Mouse (Mus musculus): ENCODE measurements at regions not wholly inside any gene's neighbourhood (a gene's known extent, or its start where the extent isn't known, plus 50 kb on each side); places are given as distances from the start of the nearest gene placed in this dataset.

DNA sequence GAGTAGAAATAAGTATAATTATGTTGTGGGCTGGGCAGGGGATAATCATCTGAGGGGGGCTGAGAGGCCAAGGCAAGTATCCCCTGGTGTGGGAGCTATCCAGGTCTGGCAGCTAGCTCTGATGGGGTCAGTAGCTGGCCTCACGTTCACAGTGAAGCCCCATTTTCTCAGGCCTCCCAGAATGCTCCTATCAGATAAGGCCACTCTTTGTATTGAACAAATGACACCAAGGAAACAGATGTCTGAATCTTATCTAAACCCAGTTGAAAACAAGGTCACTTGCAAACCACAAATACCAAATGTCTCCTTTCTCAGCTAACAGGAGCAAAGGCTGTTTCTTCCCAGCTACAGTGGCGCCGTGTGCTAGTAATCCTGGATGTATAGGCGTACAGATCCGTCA is 137.6 kb upstream of the Sp4 start:
- no peak for ATAC-seq
- Histone ChIP-seq H3K4me1 (ENCODE audit: insufficient read depth, low read length) (no peaks in the 10 kb centered on the region), H3K27me3 (ENCODE audit: insufficient read depth, low read length) (no peaks in the 10 kb centered on the region), H3K9ac (replicated peaks; ENCODE audit: low read length) (no peak overlapping the region), H3K36me3 (ENCODE audit: insufficient read depth, low read length) (no peaks in the 10 kb centered on the region), H3K4me3 (ENCODE audit: low read length) (no peak overlapping the region), H3K9me3 (ENCODE audit: low read length) (no peaks in the 10 kb centered on the region), H3K27ac (no peak overlapping the region), H3K4me2 (ENCODE audit: low read depth, low read length) (no peak overlapping the region)
- 88% methylated on average over 5 of the region's 5 CpGs for WGBS
- no peak for DNase-seq (ENCODE audit: low spot score)
- TF ChIP-seq CTCF (IDR thresholded peaks at IDR 0.05; ENCODE audit: low read depth): no peak

DNA sequence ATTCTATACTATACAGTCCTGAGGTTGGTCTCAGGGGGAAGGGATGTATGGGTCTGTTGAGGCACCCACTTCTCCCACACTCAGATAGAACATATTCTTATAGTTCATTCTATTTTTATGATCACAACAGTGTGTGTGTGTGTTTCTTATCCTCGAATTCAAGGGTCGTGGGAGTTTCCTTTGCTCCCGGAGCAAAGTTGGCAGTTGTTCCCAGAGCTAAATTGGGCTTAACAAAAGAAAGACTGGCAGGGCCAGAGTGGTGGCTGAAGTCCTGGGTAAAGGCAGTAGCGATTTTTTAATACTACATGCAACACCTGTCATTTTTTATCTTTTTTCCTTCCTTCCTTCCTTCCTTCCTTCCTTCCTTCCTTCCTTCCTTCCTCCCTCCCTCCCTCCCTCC is 131.5 kb upstream of the Sp4 start:
- no peak for DNase-seq (ENCODE audit: low spot score)
- H3K36me3 ChIP-seq (ENCODE audit: insufficient read depth, low read length): no peaks in the 10 kb centered on the region
- WGBS: 35% methylated on average over 4 of the region's 4 CpGs
- H3K27ac ChIP-seq: no peak overlapping the region
- H3K4me1 ChIP-seq (ENCODE audit: insufficient read depth, low read length): no peaks in the 10 kb centered on the region
- H3K9ac ChIP-seq (replicated peaks; ENCODE audit: low read length): no peak overlapping the region
- H3K27me3 ChIP-seq (ENCODE audit: insufficient read depth, low read length): no peaks in the 10 kb centered on the region
- H3K4me3 ChIP-seq (ENCODE audit: low read length): no peak overlapping the region
- no peak for ATAC-seq
- no peak for TF ChIP-seq CTCF (IDR thresholded peaks at IDR 0.05; ENCODE audit: low read depth)
- no peaks in the 10 kb centered on the region for H3K9me3 ChIP-seq (ENCODE audit: low read length)
- no peak overlapping the region for H3K4me2 ChIP-seq (ENCODE audit: low read depth, low read length)

GRCm38 (mm10) chr12:118428384-118428783 is 127.1 kb upstream of the Sp4 start:
- H3K27ac ChIP-seq: no peak overlapping the region
- H3K36me3 ChIP-seq (ENCODE audit: insufficient read depth, low read length): no peaks in the 10 kb centered on the region
- no peaks in the 10 kb centered on the region for H3K27me3 ChIP-seq (ENCODE audit: insufficient read depth, low read length)
- DNase-seq (ENCODE audit: low spot score) (no peak), ATAC-seq (no peak)
- 83% methylated on average over 5 of the region's 5 CpGs for WGBS
- no peak for TF ChIP-seq CTCF (IDR thresholded peaks at IDR 0.05; ENCODE audit: low read depth)
- H3K4me2 ChIP-seq (ENCODE audit: low read depth, low read length): no peak overlapping the region
- no peaks in the 10 kb centered on the region for H3K9me3 ChIP-seq (ENCODE audit: low read length)
- H3K4me1 ChIP-seq (ENCODE audit: insufficient read depth, low read length): no peaks in the 10 kb centered on the region
- no peak overlapping the region for H3K4me3 ChIP-seq (ENCODE audit: low read length)
- no peak overlapping the region for H3K9ac ChIP-seq (replicated peaks; ENCODE audit: low read length)

DNA sequence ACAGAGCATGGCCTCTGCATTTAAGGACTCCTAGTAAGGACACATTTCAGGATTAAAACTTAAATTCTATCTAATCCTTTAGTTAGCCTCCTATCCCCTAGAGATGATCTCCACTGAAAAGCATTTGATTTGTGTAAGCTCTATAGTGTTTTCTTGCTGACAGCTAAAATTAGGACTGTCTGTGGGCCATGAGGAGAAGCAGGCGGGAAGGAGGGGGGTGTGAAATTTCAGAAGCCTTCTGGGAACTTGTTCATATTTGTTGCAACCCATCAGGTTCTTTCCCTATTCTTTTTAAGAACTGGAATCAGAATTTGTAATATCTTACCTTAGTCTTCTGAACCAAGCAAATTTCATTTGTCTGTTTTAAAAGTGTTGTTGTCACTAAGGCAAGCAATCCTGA is 114.7 kb upstream of the Sp4 start:
- Histone ChIP-seq H3K27ac (no peak overlapping the region), H3K9ac (replicated peaks; ENCODE audit: low read length) (no peak overlapping the region), H3K4me1 (ENCODE audit: insufficient read depth, low read length) (no peaks in the 10 kb centered on the region), H3K27me3 (ENCODE audit: insufficient read depth, low read length) (no peaks in the 10 kb centered on the region), H3K4me2 (ENCODE audit: low read depth, low read length) (no peak overlapping the region), H3K9me3 (ENCODE audit: low read length) (0 out of 2 replicates have a peak, but pooled peaks cover 4% of the 10 kb centered on the region), H3K4me3 (ENCODE audit: low read length) (no peak overlapping the region), H3K36me3 (ENCODE audit: insufficient read depth, low read length) (no peaks in the 10 kb centered on the region)
- no peak for DNase-seq (ENCODE audit: low spot score)
- ATAC-seq: no peak
- WGBS: 93% methylated on average over 1 of the region's 1 CpGs
- no peak for TF ChIP-seq CTCF (IDR thresholded peaks at IDR 0.05; ENCODE audit: low read depth)

DNA sequence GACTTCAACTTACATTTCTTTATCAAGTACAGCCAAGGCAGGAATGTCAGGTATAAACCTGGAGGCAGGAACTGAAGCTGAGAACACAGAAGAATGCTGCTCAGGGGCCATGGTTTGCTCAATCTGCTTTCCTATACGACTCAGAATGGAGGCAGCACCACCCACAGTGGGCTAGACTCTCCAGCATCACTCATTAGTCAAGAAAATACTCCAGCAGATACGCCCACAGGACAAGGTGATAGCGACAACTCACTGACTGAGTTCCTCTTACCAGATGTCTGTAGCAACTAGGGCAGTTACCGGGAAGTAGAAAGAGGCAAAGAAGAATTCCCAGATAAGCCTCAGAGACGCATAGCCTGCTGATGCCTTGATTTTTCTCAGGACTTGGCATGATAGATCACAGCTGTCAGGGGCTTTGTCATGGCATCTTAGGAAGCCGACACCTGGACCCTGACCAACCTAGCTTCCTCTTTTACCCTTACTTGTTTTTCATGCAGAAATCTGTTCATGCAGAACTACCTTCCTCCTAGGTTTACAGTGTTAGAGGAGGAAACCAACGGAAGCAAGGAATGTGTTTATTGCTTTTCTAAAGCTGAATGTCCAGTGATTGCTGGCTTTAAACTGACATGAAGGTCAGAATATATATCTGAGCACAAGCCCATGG is 110.7 kb upstream of the Sp4 start:
- Histone ChIP-seq H3K27me3 (ENCODE audit: insufficient read depth, low read length) (no peaks in the 10 kb centered on the region), H3K27ac (no peak overlapping the region), H3K9ac (replicated peaks; ENCODE audit: low read length) (no peak overlapping the region), H3K9me3 (ENCODE audit: low read length) (no peaks in the 10 kb centered on the region), H3K36me3 (ENCODE audit: insufficient read depth, low read length) (no peaks in the 10 kb centered on the region), H3K4me3 (ENCODE audit: low read length) (no peak overlapping the region), H3K4me1 (ENCODE audit: insufficient read depth, low read length) (no peaks in the 10 kb centered on the region), H3K4me2 (ENCODE audit: low read depth, low read length) (no peak overlapping the region)
- ATAC-seq (no peak), DNase-seq (ENCODE audit: low spot score) (no peak)
- TF ChIP-seq CTCF (IDR thresholded peaks at IDR 0.05; ENCODE audit: low read depth): no peak
- WGBS: 63% methylated on average over 7 of the region's 7 CpGs

DNA sequence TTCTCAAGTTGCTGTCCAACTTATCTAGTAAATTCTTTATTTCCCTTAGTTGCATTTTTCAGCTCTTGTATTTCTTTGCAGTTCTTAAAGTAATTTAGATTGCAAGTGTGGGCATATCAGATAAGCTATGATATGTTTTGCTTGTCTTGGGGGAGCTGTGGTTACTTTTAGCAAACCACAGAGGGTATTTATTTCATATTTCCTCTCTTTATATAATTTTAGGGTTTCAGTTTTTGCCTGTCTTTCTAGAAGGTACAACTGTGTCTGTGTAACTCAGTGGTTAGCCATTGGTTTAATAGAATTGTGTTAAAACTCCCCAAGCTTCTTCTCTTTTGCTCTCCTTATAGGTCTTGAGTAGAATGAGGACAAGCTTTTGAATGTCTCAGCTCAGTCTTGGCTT is 109.7 kb upstream of the Sp4 start:
- DNase-seq (ENCODE audit: low spot score) (no peak), ATAC-seq (no peak)
- Histone ChIP-seq H3K27ac (no peak overlapping the region), H3K4me3 (ENCODE audit: low read length) (no peak overlapping the region), H3K36me3 (ENCODE audit: insufficient read depth, low read length) (no peaks in the 10 kb centered on the region), H3K9ac (replicated peaks; ENCODE audit: low read length) (no peak overlapping the region), H3K4me2 (ENCODE audit: low read depth, low read length) (no peak overlapping the region), H3K27me3 (ENCODE audit: insufficient read depth, low read length) (no peaks in the 10 kb centered on the region), H3K4me1 (ENCODE audit: insufficient read depth, low read length) (no peaks in the 10 kb centered on the region), H3K9me3 (ENCODE audit: low read length) (no peaks in the 10 kb centered on the region)
- TF ChIP-seq CTCF (IDR thresholded peaks at IDR 0.05; ENCODE audit: low read depth): no peak

DNA sequence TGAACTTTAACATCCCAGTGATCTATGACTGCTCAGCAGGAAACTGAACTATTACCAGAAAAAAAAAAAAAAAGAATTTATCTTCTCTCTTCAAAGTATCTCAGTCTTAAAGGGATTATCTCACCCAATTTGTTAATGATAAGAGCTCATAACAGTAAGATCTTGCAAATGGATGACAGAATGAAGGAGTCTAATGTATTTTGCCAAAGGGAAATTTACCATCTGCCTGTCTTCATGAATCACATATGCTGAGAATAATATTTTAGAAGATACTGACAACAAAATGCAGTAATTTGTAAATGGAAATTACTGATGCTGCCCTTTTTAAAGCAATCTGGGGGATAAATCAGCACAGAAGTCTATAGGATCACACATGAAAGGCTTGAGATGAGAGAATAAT is 103.9 kb upstream of the Sp4 start:
- no peak for DNase-seq (ENCODE audit: low spot score)
- no peaks in the 10 kb centered on the region for H3K9me3 ChIP-seq (ENCODE audit: low read length)
- no peak overlapping the region for H3K9ac ChIP-seq (replicated peaks; ENCODE audit: low read length)
- H3K4me3 ChIP-seq (ENCODE audit: low read length): no peak overlapping the region
- TF ChIP-seq CTCF (IDR thresholded peaks at IDR 0.05; ENCODE audit: low read depth): no peak
- H3K27me3 ChIP-seq (ENCODE audit: insufficient read depth, low read length): no peaks in the 10 kb centered on the region
- no peak overlapping the region for H3K27ac ChIP-seq
- ATAC-seq: no peak
- no peak overlapping the region for H3K4me2 ChIP-seq (ENCODE audit: low read depth, low read length)
- H3K4me1 ChIP-seq (ENCODE audit: insufficient read depth, low read length): no peaks in the 10 kb centered on the region
- H3K36me3 ChIP-seq (ENCODE audit: insufficient read depth, low read length): no peaks in the 10 kb centered on the region
